Mouse (Mus musculus) WW6 (cell line): ENCODE data around the gene Sipa1l1.
"Not testable (repeated sequence)": the region's sequence is repeated elsewhere in the genome, so short reads cannot be mapped to it uniquely, and the experiment has no call there.

Experiments
- DNase-seq: peaks from one replicate; pipeline ENCODE4 v3.0.0-alpha.2; 2013; ENCODE audit warnings: low read depth, low spot score

Gene Sipa1l1

GRCm38 (mm10) chr12:82476580-82476979 lies 307.5 kb downstream of the Sipa1l1 start:
- no peak for DNase-seq

GRCm38 (mm10) chr12:82477826-82478225 lies 308.7 kb downstream of the Sipa1l1 start:
- no peak for DNase-seq

GRCm38 (mm10) chr12:82478256-82478655 lies 309.1 kb downstream of the Sipa1l1 start:
- DNase-seq, result no peak

- DNase-seq, result no peak
Observed at GRCm38 (mm10) chr12:82479393-82479792, 310.3 kb downstream of the Sipa1l1 start.

GRCm38 (mm10) chr12:82480425-82480824 lies 311.3 kb downstream of the Sipa1l1 start:
- not testable (repeated sequence) for DNase-seq

GRCm38 (mm10) chr12:82485466-82485865 lies 316.3 kb downstream of the Sipa1l1 start:
- DNase-seq, result no peak

- no peak for DNase-seq
Observed at GRCm38 (mm10) chr12:82486829-82487560, 317.9 kb downstream of the Sipa1l1 start.

- DNase-seq, result no peak
Observed at GRCm38 (mm10) chr12:82489093-82489492, 320.0 kb downstream of the Sipa1l1 start.

- DNase-seq, result no peak
Observed at GRCm38 (mm10) chr12:82489621-82490020, 320.5 kb downstream of the Sipa1l1 start.

GRCm38 (mm10) chr12:82492456-82492855 lies 323.3 kb downstream of the Sipa1l1 start:
- no peak for DNase-seq

GRCm38 (mm10) chr12:82493260-82493659 lies 324.1 kb downstream of the Sipa1l1 start:
- not testable (repeated sequence) for DNase-seq

- DNase-seq, result no peak
Observed at GRCm38 (mm10) chr12:82495936-82496335, 326.8 kb downstream of the Sipa1l1 start.

GRCm38 (mm10) chr12:82497866-82498631 lies 328.9 kb downstream of the Sipa1l1 start:
- no peak for DNase-seq

- DNase-seq, result no peak
Observed at GRCm38 (mm10) chr12:82498701-82499100, 329.6 kb downstream of the Sipa1l1 start.

- DNase-seq, result no peak
Observed at GRCm38 (mm10) chr12:82499731-82500130, 330.6 kb downstream of the Sipa1l1 start.
